Mouse (Mus musculus) spleen, postnatal 4 days (tissue): ENCODE measurements at regions not wholly inside any gene's neighbourhood (a gene's known extent, or its start where the extent isn't known, plus 50 kb on each side); places are given as distances from the start of the nearest gene placed in this dataset.

ENCODE experiments used
- DNase-seq, 2 experiments: peaks; one replicate each; pipeline ENCODE4 v3.0.0; 2022; ENCODE audit warnings: low spot score in 2 of 2

GRCm38 (mm10) chr11:44331774-44332129 is 68.1 kb upstream of the Il12b start:
- no peak for DNase-seq

GRCm38 (mm10) chr11:44340531-44340930 is 59.3 kb upstream of the Il12b start:
- no peak for DNase-seq

GRCm38 (mm10) chr11:44348308-44348707 is 51.6 kb upstream of the Il12b start:
- DNase-seq = no peak

GRCm38 (mm10) chr11:44349546-44349945 is 50.3 kb upstream of the Il12b start:
- no peak for DNase-seq
